Mouse (Mus musculus) neural tube, embryonic 13.5 days (tissue): ENCODE data around the gene Ankrd13a. TPM values are rescaled to one million over a fixed set of nuclear protein-coding genes. Genes with fewer than 3 reads are reported as not detected.
A peak's percentile ranks its signal among the peaks of the same experiment; 100 is the strongest.

ENCODE experiments used
- ATAC-seq: fragments of 200-750 bp; cut with Nextera tagmentation; 2 replicates; pipeline ENCODE4 v1.8.0; 2017; ENCODE audit warnings: low read depth, mild to moderate bottlenecking, moderate TSS enrichment, moderate library complexity
- H3K27ac ChIP-seq: fragments of 300-500 bp; sonication (generic); replicated peaks from 2 replicates; pipeline ENCODE4 v1.5.1; 2015; ENCODE audit warnings: moderate library complexity, mild to moderate bottlenecking, inconsistent platforms
- H3K27me3 ChIP-seq: fragments of 300-500 bp; sonication (generic); 2 replicates; pipeline ENCODE4 v1.6.1; 2015; ENCODE audit warnings: mild to moderate bottlenecking, inconsistent platforms
- H3K36me3 ChIP-seq: fragments of 300-500 bp; sonication (generic); 2 replicates; pipeline ENCODE4 v1.6.1; 2015; ENCODE audit warnings: mild to moderate bottlenecking, inconsistent platforms
- H3K4me1 ChIP-seq: fragments of 300-500 bp; sonication (generic); replicated peaks from 2 replicates; pipeline ENCODE4 v1.6.1; 2015; ENCODE audit warnings: inconsistent platforms
- H3K4me2 ChIP-seq: fragments of 300-500 bp; sonication (generic); 2 replicates; pipeline ENCODE4 v1.6.1; 2015; ENCODE audit warnings: inconsistent platforms, mild to moderate bottlenecking, moderate library complexity
- H3K4me3 ChIP-seq: fragments of 300-500 bp; sonication (generic); 2 replicates; pipeline ENCODE4 v1.5.1; 2015; ENCODE audit warnings: mild to moderate bottlenecking, inconsistent platforms
- H3K9ac ChIP-seq: fragments of 300-500 bp; sonication (generic); 2 replicates; pipeline ENCODE4 v1.6.1; 2015; ENCODE audit warnings: moderate library complexity, mild to moderate bottlenecking, inconsistent platforms
- H3K9me3 ChIP-seq: fragments of 300-500 bp; sonication (generic); 2 replicates; pipeline ENCODE4 v1.6.1; 2016; ENCODE audit warnings: inconsistent platforms
- WGBS: fragments of 180-500 bp; shearing (Covaris S2); methylation state at CpG from one replicate; pipeline ENCODE4 v1.1.7; 2015; 5-methylcytosine and 5-hydroxymethylcytosine counted together
- polyA plus RNA-seq: library from polyadenylated mRNA; unstranded; fragments of >200 nt; fragmentation: Nextera tagmentation; extraction: Ambion mirVana; gene quantifications from 2 replicates; pipeline ENCODE4 v1.2.1, GENCODE M21; 2015

Gene Ankrd13a
- polyA plus RNA-seq, 1 experiment from 2014 or later = 52.0 TPM

DNA sequence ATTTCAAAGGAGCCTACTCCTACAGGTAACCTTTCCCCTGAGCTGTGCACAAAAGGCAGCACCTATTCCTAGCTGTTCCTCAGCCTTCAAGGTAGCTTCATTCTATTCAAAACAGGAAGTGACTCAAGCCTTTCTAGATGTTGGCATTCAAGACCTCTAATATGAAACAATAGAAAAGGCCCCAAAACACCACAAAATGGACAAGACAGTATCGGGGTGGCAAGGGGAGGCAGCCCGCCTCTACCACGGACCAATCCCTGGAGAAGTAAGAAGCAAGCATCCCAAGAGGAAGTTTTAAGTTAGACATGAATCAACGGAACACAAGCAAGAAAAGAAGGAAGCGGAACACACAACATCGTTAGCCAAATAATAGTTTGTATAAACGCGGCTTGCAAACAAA is 2.7 kb upstream of the Ankrd13a start:
- Histone ChIP-seq H3K9me3 (no peaks in the 10 kb centered on the region), H3K9ac (peak overlapping the region; percentile 98; the same call in 1 of the 2 replicates), H3K36me3 (no peaks in the 10 kb centered on the region), H3K4me3 (peak overlapping the region; percentile 99), H3K27ac (0 out of 2 replicates have a peak overlapping the region, but pooled peaks have one; percentile 18), H3K4me1 (peaks cover 44% of the 10 kb centered on the region), H3K27me3 (no peaks in the 10 kb centered on the region), H3K4me2 (peak overlapping the region; percentile 86)
- no peak for ATAC-seq
- 74% methylated on average over 8 of the region's 8 CpGs for WGBS

DNA sequence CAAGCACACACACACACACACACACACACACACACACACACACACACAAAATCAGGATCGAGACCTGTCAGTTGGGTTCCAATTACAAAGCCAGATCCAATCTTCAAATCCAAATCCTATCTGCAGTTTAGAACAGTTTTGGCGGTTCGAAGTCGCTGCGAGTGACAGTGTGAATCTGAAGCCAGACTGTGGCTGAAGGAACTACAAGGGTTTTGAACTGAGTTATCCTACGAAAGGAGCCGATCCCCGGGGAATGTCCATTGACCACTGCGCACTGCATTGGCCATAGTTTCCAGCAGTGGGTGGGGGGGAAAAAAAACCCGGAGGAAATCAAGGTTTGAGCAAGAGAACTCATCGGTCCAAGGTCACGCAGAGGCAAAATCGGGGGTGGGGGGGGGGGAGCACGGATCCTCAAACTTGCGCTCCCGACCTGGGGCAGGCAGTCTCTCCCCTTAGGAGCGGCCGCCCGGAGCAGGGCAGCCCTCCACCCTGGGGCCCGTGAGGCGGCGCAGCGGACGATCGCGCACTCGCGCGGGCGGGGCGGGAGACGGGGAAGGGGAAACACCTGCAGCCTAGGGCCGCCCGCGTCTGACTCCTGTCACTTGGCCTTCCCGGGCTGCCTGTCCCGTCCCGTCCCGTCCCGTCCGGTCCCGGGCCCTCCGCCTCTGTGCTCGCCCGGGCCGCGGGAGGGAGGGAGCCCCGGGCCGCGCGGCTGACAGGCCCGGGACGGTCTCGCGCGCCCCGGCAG is 1.8 kb upstream of the Ankrd13a start:
- Histone ChIP-seq H3K4me1 (peaks cover 51% of the 10 kb centered on the region), H3K27ac (peak overlapping the region; percentile 96), H3K27me3 (no peaks in the 10 kb centered on the region), H3K36me3 (no peaks in the 10 kb centered on the region), H3K4me3 (peak overlapping the region; percentile 99), H3K4me2 (peak overlapping the region; percentile 86), H3K9ac (peak overlapping the region; percentile 98), H3K9me3 (no peaks in the 10 kb centered on the region)
- WGBS = 2% methylated on average over 24 of the region's 57 CpGs
- peak; percentile 48 for ATAC-seq

DNA sequence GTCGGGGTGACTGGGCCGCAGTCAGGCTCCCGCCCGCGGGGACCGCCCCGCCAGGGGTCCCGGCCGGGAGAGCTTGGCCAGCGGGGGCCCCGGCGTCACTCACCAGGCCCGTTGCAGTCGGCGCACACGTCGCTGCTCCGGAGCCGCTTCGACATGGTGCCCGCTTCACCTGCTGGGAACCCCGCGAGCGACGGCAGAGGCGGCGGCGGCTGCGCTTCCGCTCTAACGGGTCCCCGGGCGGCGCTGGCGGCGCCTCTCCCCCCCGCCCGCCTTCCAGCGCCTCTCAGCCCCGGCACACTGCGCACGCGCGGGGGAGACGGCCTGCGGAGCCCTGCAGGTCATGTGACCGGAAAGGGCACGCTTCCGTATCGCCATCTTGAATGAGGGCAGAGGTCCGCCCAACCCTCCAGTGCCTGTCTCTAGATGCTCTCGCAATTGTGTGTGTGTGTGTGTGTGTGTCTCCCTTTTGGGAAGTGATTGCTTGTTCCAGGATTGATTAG is 1.2 kb upstream of the Ankrd13a start:
- Histone ChIP-seq H3K27ac (peak overlapping the region; percentile 96), H3K4me1 (peaks cover 57% of the 10 kb centered on the region), H3K4me3 (peak overlapping the region; percentile 99), H3K27me3 (no peaks in the 10 kb centered on the region), H3K9me3 (no peaks in the 10 kb centered on the region), H3K36me3 (no peaks in the 10 kb centered on the region), H3K9ac (peak overlapping the region; percentile 98), H3K4me2 (peak overlapping the region; percentile 86)
- peak; percentile 77 for ATAC-seq
- WGBS = under 1% methylated on average over 41 of the region's 52 CpGs

DNA sequence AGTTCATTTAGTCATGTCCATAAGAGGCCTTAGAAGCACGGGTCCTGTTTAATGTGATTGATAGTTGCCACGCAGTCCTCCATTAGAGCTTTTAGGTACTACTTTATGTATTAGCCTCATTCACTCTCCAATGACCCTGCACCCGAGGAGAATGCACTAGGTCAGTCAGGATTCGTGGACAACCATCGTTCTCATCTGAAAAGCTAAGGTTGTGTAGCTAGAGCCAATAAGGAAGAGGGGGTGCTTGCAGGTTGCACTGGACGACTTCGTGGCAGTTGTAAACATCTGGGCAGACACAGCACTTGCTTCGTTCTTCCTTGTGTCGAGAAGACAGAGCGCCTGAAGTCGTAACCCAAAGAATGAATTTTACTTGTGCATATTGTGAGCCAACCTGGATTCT is 697 bp upstream of the Ankrd13a start:
- Histone ChIP-seq H3K9ac (peak overlapping the region; percentile 98), H3K4me3 (peak overlapping the region; percentile 99), H3K4me1 (peaks cover 62% of the 10 kb centered on the region), H3K36me3 (no peaks in the 10 kb centered on the region), H3K27me3 (no peaks in the 10 kb centered on the region), H3K27ac (peak overlapping the region; percentile 96), H3K4me2 (peak overlapping the region; percentile 86), H3K9me3 (no peaks in the 10 kb centered on the region)
- WGBS = 1% methylated on average over 11 of the region's 11 CpGs
- peak; percentile 7; the same call in 1 of the 2 replicates for ATAC-seq

DNA sequence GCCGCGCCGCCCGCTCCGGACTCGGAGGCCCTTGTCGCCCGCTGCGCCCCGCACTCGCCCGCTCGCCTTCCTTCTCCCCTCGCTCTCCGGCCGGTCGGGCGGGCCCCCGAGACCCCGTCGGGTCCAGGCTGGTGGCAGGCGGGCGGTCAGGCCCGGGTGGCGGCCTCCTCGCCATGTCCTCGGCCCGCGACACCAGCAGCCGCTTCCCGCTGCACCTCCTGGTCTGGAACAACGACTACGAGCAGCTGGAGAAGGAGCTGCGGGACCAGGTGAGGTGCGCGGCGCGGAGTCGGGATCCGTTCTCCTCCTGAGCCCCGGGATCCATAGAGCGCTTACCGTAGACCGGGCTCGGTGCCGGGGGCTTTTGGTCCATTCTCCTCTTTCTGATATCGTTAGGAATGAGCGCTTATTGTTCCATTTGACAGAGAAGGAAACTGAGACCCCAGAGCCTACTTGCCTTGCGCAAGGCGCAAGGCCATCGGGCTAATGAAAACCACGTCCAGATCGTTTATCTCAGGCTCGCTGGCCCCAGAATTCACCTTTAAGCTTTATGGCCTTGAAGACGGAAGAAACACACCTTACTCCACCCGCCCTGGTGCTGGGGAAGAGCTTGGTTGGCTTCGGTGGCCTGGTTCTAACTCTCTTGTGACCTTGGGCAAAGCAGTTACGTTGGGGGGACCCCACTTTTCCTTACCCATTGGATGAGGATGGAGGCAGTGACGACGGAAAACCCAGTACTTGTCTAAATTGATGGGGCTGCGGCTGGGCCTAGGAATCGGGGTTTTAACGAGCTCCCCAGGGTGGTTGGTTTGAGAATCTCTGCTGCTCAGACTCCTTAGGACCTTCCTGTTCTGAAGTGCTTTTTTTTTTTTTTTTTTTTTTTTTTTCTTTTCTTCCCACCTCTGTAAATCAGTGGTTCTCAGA is 841 bp downstream of the Ankrd13a start, which contains the start of gene Git2:
TSS of gene Git2 (minus strand) at position 462 of the 924 bp plus-strand sequence.
- under 1% methylated on average over 56 of the region's 63 CpGs for WGBS
- peaks cover 69% of the 10 kb centered on the region for H3K4me1 ChIP-seq
- no peaks in the 10 kb centered on the region for H3K9me3 ChIP-seq
- no peaks in the 10 kb centered on the region for H3K27me3 ChIP-seq
- H3K4me2 ChIP-seq = peak within 1 kb of the TSS; percentile 86
- peak within 1 kb of the TSS; percentile 99 for H3K4me3 ChIP-seq
- peak; percentile 7 for ATAC-seq
- H3K36me3 ChIP-seq = no peaks in the 10 kb centered on the region
- peak within 1 kb of the TSS; percentile 98 for H3K9ac ChIP-seq
- H3K27ac ChIP-seq = peak within 1 kb of the TSS; percentile 96

DNA sequence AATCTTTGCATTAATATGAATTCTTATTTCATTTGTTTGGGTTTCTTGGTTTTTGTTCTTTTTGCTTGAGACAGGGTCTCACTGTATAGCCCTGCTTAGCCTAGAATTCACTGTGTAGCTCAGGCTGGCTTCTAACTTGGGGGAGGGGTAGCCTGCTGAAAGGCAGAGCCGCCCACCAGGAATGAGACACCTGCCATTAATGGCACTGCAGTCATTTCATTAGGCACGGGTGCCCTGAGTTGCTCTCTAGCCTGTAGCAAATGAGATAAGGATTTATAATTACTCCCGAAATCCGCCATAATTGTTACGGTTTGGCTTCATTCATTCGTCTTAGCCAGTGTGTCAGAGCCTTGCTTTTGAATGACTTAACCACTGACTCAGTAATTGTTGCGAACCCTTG is 1.7 kb downstream of the Ankrd13a start:
- Histone ChIP-seq H3K36me3 (no peaks in the 10 kb centered on the region), H3K27ac (no peak overlapping the region), H3K4me1 (peaks cover 69% of the 10 kb centered on the region), H3K9me3 (no peaks in the 10 kb centered on the region), H3K27me3 (no peaks in the 10 kb centered on the region), H3K4me2 (peak overlapping the region; percentile 86), H3K4me3 (peak overlapping the region; percentile 99), H3K9ac (peak overlapping the region; percentile 98)
- WGBS = 43% methylated on average over 7 of the region's 7 CpGs
- no peak for ATAC-seq

DNA sequence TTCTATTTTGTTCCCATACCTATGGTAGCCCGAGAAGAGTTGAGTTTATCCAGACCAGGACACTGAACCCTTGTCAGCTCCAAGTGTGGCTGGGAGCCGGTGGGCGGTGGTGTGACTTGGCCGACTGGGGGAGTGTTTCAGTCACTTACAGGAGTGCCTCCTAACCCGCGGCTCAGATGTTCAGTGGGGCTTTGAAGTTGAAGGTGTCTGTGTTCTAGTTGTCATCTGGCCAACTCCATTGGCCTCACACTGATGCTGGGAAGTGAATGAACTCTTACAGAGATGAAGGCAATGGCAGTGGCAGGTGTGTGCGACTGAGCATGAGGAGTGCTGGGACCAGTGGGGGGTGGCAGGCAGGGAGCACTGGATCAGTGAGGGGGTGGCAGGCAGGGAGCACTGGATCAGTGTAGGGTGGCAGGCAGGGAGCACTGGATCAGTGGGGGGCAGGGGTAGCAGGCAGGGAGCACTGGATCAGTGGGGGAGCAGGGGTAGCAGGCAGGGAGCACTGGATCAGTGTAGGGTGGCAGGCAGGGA is 5.5 kb downstream of the Ankrd13a start:
- H3K4me2 ChIP-seq = no peak overlapping the region
- no peak overlapping the region for H3K9ac ChIP-seq
- H3K36me3 ChIP-seq = no peaks in the 10 kb centered on the region
- no peak for ATAC-seq
- H3K9me3 ChIP-seq = no peaks in the 10 kb centered on the region
- H3K27me3 ChIP-seq = no peaks in the 10 kb centered on the region
- H3K4me3 ChIP-seq = no peak overlapping the region
- 83% methylated on average over 7 of the region's 7 CpGs for WGBS
- H3K4me1 ChIP-seq = peaks cover 70% of the 10 kb centered on the region
- H3K27ac ChIP-seq = no peak overlapping the region

DNA sequence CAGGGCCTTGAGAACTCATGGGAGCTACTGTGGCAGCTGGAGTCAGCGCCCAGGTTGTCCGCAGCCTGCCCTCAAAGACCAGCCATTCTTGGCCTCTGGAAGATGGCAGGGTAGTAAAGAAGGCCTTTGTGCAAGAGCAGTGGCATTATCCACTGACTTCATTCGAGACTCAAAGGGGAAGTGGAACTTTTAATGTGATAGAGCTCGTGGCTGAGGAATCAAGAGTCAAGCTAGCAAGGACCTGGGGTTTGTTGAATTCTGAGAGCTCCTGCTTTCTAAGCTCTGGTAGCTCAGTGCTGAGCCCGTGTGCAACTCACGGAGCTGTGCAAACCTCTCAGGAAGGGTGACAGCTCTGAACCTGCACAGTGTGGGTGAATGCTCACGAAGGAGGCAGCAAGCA is 6.4 kb downstream of the Ankrd13a start:
- 78% methylated on average over 7 of the region's 7 CpGs for WGBS
- Histone ChIP-seq H3K4me3 (no peak overlapping the region), H3K4me2 (no peak overlapping the region), H3K9ac (no peak overlapping the region), H3K27ac (no peak overlapping the region), H3K27me3 (no peaks in the 10 kb centered on the region), H3K9me3 (no peaks in the 10 kb centered on the region), H3K36me3 (0 out of 2 replicates have a peak, but pooled peaks cover 2% of the 10 kb centered on the region), H3K4me1 (peaks cover 72% of the 10 kb centered on the region)
- no peak for ATAC-seq

DNA sequence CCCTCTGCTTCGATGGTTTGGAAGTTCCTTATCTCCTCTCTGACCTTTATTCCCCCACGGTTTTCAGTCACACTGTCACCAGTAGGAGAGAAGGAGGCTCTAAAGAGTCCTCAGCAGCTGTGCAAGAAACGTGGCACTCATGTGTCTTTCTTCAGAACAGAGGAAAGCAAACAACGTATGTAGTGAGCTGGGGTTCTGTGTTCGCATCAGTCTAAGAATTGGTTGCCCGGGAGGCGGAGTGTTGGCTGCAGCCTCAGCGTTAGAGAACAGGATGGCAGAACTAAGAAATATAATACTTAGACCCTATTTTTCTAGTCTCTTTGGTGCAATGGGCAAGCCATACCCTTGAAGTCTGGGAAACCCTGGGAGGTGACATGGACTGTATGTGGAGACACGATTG is 8.5 kb downstream of the Ankrd13a start:
- Histone ChIP-seq H3K4me1 (peaks cover 53% of the 10 kb centered on the region), H3K9ac (no peak overlapping the region), H3K4me2 (no peak overlapping the region), H3K27ac (no peak overlapping the region), H3K4me3 (no peak overlapping the region), H3K36me3 (peaks cover 22% of the 10 kb centered on the region), H3K27me3 (no peaks in the 10 kb centered on the region), H3K9me3 (no peaks in the 10 kb centered on the region)
- 92% methylated on average over 9 of the region's 9 CpGs for WGBS
- no peak for ATAC-seq

DNA sequence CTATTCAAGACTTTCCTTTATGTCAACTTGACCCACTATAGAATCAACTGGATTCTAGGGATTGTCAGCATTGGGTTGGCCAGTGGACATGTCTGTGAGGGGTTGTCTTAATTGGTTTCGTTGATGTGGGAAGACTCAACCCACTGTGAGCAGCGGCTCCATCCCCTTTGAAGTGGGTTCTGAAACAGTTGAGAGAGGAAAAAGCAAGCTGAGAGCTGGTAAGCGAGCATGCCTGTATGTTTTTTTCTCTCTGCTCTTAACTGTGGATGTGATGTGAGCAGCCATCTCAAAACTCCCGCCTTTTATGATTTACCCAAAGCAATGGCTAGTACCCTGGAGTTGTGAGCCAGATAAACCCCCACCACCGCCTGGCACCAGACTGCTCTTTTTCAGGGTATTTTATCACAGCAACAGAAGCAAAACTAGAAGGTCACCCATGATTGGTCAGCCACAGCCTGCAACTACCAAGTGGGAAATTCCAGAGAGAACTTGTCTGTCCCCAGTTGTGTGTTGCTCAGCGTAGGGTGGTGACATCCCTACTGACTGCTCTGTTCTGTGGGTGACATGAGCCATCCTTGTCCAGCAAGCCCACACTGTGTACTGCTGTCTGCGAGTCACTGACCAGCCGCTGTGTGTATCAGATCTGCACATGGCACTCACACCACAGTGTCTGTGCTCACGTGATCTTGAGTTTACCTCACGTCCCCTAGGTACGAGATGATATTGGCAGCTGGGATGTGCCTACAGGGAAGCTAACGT is 9.1 kb downstream of the Ankrd13a start:
- no peak overlapping the region for H3K27ac ChIP-seq
- peaks cover 47% of the 10 kb centered on the region for H3K4me1 ChIP-seq
- ATAC-seq = no peak
- no peaks in the 10 kb centered on the region for H3K27me3 ChIP-seq
- peaks cover 28% of the 10 kb centered on the region for H3K36me3 ChIP-seq
- no peak overlapping the region for H3K9ac ChIP-seq
- no peaks in the 10 kb centered on the region for H3K9me3 ChIP-seq
- WGBS = 85% methylated on average over 12 of the region's 12 CpGs
- H3K4me2 ChIP-seq = no peak overlapping the region
- no peak overlapping the region for H3K4me3 ChIP-seq

DNA sequence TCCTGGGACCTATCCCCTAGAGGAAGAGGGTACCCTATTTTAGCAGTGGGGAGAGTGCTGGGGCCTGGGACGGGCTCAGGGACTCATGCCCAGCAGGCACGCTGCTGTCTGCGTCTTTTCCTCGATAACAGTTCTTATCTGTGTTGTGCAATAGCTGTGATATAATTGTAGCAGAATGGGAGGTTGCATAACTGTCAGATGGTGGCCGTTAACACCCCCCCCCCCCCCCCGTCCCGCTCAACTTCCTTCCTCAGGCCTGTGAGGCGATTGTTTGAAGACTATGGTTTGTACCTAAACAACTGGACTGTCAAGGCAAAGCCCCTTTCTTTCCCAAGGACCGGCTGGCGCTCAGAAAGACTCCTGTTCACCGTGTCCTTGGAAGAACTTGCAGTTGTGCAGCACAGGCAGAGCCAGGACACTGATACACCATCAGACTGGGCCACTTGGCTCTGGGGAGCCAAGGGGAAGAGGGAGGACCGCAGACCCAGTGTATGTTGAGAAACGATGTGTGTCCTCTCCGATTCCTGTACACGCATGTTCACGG is 10.2 kb downstream of the Ankrd13a start:
- Histone ChIP-seq H3K9me3 (no peaks in the 10 kb centered on the region), H3K27ac (peak overlapping the region; percentile 28; the same call in 1 of the 2 replicates), H3K4me1 (peaks cover 39% of the 10 kb centered on the region), H3K36me3 (peaks cover 39% of the 10 kb centered on the region), H3K4me3 (no peak overlapping the region), H3K4me2 (no peak overlapping the region), H3K9ac (no peak overlapping the region), H3K27me3 (no peaks in the 10 kb centered on the region)
- no peak for ATAC-seq
- 83% methylated on average over 16 of the region's 16 CpGs for WGBS
